Mouse (Mus musculus) Muller cell, postnatal 12 days (primary cell): ENCODE results near the gene Cma2.
"Not testable (repeated sequence)": the region's sequence is repeated elsewhere in the genome, so short reads cannot be mapped to it uniquely, and the experiment has no call there.

ENCODE experiments used
- DNase-seq: peaks from one replicate; pipeline ENCODE4 v3.0.0-alpha.2; 2015; ENCODE audit errors: inconsistent ontology term

Gene Cma2

DNA sequence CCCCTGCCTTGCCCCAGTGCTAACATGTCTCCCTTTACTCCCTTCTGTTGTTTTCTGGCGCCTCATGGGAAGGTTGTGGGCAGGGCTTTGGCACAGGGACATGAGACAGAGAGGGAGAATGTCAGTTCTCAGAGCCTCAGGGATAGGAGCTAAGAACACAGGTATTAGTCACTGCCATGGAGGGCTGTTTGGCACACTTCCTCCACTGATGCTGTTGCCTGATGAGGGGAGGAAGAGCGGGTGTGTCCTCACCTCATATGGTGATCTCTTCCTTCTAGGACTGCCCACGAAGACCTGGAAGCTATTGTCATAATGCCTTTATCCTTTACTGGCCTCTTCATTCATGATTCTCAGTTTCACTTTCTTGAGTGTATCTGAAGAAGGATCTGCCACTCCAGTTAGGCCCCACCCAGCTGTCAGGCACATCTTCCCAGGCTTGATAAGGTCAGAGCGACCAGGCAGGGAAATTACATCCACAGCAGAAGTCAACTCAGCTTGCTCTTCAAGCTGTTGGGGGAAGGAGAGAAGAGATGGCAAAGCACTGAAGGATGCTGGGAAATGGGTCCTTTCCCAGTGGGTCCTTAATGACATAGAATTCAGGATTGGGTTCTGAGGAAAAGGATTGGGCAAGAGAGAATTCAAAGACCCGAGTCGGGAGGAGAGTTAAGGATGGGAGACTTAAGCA lies at the start of gene Cma2:
Gene Cma2, plus strand, starts transcription at position 635 of the 685 bp plus-strand sequence.
- DNase-seq, result no peak

DNA sequence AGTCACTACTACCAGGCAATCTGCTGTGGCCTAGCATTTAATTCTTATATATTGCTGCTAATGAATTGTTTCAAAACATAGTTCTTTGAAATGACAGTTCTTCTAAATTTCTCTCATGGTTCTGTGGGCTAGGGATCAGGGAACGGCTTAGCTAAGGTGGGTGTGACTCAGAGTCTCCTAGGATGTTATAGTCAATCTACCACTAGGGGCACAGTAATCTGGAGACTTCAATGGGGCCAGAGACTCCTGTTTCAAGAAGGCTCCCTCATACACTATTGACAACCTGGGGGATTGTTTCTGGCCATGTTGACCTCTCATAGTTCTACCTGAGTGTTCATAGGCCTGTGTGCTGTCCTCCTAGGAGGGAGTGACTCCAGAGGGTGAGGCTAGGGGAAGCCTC lies 45.3 kb upstream of the Cma2 start:
- DNase-seq, result no peak

DNA sequence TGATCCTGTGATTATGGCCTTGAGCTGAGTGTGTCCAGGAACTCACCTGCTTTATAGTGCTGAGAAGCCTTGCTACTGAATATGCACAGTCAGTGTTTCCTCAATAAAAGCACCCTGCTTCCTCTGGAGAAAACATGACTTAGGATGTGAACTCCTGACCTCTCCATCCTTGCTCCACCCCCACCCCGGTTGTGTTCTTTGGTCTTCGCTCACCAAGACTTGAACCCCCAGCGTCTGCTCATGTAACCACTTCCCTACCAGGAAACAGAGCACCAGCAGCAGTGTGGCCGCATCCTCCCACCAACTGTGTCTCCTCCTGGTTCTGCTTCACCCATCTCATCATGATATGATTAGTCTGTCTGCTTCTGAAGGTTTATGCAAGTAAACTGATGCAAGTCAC lies 37.4 kb upstream of the Cma2 start:
- DNase-seq, result no peak

DNA sequence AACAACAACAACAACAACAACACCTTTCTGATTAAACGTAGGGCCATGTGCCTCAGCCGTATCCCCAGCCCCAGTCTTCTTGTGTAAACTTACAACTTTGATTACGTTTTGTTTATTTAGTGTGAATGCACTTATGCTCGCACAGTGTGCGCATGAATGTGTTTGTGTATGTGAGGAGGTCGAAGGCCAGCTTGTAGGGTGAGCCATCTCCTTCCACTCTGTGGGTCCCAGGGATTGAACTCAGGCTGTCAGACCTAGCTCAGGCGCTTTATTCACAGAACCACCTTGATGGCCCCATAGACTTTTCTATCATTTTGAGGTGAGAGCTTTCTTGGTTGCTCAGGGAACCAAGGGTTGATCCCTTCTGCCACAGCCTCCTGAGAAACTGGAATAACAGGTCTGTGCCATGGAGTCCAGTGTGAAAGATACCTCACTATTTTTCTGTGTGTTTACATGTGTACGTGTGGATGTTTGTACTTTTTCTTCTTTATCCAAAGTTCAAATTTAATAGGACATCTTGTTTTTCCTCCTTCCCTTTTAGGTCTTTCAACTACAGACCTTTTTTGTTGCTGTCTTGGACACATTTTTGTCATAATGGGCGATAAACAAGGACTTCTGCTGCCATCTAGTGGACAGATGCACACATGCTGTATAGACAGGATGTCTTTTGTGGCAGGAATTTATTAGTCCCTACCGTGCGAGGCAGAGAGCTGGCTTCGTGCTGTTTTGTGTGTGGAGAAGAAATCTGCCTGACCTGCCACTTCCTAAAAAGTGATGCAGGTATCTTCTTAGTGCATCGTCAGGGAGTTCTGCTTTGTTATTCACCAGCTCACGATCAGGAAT lies 32.3 kb upstream of the Cma2 start:
- DNase-seq, result peak; percentile 61

DNA sequence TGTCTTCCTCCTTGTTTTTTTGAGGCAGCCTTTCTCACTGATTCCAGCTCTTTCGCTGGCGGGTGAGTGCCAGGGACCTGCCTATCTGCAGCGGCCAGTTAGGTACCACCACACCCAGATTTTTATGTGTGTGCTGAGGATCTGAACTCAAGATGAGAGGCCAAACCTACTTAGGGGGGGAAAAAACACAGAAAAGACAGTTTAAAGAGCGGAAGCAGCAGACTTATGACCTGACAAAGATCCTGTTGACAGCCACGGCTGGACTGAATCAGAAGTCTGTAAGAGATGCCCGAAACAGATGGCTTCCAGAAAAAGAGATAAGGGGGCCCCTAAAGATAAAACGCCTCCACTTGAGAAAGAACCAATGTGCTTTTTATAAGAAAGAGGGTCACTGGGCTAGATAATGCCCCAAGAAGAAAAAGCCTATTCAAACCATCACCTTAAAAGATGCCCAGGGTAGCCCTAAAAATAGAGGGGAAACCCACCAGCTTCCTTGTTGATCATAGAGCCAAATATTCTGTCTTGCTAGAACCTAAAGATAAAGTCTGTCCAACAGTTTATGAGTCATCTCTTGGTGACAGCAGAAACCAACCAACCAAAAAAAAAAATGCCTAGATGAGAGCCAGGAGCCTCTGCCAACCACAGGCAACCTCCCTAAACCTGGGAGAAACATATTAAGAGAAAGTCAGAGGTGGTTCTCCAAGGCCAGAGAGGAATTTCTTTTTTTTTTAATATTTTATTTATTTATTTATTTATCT lies 28.1 kb upstream of the Cma2 start:
- no peak for DNase-seq

DNA sequence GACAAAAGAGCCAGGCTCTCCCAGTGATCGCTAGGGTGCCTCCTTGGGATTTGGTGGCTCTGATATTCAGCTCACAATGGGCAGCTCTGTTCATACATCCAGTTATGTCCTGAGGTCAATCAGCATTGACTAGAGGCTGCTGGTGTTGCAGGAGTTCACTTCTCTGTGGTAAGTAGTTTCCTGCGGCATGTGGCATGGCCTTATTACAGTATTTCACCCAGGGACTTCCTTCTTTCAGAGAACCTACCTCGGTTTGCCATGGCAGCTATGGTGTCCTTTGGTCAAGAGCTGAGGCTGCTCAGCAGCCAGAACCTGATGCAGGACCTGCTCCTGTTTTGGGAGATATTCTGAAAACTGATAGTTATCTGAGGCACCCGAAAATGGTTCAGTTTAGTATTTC lies 23.9 kb upstream of the Cma2 start:
- no peak for DNase-seq

DNA sequence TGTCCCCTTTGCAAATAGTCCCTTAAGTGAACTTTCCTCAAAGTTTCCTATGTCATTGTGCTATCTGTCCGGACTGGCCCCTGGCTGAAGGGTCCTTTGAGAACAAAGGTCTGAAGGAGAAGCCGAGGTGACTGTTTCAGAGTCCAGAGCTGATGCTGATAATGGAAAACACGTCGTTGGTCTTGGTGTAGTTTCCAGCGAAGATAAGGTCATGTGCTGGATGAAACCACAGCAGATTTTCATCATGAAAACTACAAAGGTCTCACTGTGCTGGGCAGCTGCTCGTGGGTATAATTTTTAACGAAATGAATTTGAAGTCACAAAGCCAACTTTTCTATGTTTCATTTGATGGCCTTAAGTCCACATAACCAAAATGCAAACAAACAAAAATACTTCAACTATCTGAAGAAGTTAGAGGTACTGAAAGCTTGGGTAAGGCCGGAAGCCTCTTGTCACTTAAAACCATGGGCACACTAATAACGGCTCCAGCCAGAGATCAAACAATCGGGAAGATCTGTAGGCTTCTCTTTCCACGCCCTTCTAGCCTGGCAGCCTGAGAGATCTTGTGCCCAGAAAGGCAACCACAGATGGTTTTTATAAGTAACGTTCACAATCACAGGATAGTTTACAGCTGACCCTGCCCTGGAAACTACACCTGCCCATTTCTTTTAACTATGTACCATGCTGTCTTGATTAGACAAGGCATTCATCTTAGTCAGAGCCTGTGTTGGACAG lies 21.4 kb upstream of the Cma2 start:
- no peak for DNase-seq

DNA sequence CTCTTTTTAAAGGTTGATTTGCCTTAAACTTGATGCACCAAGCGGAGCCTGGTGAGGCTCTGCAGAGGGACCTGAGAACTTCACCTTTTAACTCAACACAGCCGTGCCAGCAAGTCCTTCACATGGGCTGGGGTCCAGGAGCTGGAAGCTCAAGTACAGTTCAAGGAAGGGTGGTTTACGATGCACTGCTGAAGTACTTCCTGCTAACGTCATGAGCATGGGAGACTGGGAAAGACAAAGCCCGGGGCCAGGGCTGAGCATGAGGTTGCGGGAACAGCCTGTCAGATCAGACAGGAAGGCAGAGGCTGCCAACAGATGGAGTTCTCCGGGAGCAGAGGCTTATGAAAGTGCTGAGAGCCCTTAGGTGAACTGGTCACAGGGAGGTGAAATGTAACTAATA lies 17.2 kb upstream of the Cma2 start:
- DNase-seq, result no peak

DNA sequence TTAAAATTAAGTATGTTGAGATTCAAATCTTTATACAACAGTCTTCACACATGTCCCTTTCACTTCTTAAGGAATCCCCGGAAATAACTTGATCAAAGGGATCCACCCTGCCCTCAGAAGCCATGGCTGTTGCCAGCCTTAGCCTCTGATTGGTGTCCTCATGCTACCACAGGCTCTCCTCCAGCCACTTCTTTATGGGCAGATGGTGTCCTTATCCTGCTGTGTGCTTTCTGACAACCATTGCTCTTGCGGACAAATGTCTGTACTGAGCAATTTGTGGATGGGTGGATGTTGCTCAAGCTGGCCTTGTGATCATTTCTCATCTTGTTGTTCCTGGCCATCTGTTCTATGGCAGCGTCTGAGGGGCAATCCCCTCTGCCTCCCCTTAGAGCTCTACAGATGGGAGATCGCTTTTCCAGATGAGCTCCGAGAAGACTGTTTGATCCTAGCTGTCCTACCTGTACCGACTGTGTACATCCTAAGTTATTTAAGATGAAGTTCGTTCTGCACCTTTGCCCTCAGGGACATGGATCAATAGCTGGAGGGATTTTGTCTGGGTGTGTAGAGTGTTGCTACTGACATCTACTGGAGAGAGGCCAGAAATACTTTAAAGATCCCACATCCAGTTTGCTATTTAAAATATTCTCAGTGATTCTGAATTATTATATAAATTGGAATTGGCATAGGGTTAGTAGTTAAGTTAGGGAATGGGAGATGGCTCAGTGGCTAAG lies 10.5 kb upstream of the Cma2 start:
- no peak for DNase-seq

DNA sequence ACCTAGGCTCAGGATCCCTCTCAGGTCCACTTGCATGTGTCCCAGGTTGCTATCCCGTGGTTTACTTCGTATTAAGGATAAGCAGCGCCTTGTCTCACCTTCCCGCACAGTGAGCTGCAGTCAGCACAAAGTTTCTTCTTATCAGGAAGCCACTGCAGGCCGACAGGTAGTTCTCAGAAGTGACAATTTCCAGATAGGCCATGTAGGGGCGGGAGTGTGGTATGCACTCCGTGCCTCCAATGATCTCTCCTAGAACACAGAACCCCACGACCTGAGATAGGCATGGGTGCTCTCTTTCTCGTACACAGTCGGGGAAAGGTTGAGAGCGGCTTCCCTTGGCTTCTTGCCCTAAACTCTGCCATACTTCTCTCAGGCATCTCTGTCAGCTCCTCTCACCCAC lies 7.2 kb upstream of the Cma2 start:
- no peak for DNase-seq

DNA sequence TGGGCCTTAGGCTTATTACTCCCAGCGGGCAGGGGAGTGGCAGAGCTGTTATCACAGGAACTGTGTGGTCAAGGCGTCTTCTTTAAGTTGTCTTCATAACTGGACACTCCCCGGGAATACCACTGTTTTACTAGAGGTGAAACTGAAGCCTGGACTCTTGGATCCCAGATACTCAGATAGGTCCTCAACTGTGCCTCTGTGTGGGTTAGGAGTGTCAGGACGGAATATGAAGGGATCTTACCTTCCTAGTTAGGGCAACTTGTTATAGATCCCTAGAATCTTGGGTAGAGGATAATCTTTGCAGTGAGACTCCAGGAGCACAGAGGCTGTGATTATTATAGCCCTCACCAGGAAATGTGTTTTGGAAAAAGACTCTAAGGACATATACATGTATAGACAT lies 6.2 kb upstream of the Cma2 start, which contains the start of gene Cma1:
Gene Cma1, minus strand, starts transcription at position 101 of the 400 bp plus-strand sequence.
- DNase-seq, result no peak

DNA sequence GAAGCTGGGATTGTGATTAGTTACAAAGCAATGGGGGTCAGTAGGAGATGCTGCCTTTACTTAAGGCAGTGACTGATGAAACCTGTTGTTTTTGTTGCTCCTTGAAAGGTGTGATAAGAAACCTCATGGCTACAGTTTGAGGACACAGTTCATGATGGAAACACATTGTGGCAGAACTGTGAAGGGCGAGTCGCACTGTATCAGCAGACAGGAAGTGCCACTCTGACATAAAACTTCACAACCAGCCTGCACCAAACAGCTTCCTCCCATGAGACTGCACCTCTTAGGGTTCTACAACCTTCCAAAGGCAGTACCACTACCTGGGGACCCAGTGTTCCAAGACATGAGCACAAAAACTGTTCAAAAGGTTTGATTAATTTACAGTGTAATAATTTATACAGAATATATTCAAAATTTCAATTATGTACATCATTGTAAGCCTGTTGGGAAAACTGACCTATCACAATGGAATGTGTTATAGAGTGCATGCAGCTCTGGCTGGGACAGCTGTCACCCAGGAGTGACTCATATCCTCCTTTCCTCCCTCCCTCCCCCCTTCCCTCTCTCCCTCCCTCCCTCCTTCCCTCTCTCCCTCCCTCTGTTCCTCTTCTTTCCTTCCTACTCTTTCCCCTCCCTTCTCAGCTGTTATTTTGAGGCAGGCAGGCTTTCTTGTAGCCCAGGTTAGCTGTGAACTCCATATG lies 4.4 kb upstream of the Cma2 start:
- DNase-seq, result peak; percentile 53

DNA sequence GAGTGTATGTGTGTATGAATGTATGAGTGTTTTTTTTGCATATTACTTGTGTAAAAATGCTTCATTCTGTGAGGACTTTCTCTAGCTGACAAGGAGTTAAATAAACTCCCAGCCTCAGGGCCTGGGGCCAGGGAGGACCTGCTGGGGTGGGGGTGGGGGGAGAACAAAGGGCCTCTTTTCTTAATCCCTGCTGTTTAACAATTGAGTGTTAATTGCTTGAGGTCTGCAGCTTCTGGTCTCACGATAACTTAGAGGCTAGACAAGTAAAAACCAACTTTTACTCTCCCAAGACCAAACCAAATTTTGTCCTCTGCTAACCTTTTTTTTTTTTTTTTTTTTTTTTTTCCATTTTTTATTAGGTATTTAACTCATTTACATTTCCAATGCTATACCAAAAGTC lies 12.5 kb downstream of the Cma2 start:
- peak; percentile 67 for DNase-seq

DNA sequence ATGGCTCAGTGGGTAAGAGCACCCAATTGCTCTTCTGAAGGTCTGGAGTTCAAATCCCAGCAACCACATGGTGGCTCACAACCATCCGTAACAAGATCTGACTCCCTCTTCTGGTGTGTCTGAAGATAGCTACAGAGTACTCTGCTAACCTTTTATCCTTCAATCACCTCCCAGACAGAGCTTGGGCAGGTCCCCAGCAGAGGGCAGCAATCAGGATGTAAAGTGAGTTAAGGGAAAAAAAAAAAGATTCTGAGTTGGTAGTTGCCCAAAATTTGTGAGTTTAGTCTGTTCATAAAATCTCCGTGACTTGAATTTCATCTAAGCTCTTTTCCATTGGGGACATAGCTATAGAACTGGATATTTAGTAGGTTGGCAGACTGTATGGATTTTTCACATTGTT lies 13.1 kb downstream of the Cma2 start:
- not testable (repeated sequence) for DNase-seq

DNA sequence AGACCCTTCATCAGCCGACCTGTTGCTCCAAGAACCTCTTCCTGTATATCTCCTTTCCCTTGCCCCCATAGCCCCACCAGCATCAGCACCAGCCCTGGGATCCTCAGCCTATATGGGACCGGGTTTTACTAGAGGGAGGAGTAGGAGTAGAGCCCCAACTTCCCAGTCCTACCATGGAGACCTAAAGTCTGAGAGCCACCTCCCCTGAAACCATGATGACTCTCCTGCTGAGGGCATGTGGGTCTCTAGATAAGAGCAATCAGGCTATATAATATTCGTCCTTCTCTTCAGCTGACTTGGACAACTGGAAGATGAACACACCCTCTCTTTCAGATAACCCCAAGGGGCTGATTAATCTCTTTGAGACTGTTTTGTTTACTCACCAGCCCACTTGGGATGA lies 36.7 kb downstream of the Cma2 start:
- not testable (repeated sequence) for DNase-seq

DNA sequence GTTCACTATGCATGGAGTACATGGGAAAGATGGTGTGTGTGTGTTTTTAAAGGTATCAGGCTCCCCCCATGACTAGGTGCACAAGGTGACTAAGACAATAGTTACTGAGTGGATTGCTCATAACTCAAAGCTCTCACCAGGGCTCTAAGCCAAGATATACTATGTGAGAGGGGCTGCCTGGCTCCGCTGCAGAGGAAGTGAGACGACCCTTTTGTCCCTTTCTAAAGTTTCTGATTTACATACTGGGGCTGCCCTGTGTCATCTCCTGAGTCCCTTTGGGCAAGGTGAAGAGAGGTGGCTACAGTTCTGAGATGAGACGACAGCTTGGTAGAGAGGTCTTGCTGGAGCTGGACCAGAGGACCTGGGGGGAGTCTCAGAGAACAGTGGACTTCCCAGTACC lies 62.4 kb downstream of the Cma2 start:
- DNase-seq, result no peak

DNA sequence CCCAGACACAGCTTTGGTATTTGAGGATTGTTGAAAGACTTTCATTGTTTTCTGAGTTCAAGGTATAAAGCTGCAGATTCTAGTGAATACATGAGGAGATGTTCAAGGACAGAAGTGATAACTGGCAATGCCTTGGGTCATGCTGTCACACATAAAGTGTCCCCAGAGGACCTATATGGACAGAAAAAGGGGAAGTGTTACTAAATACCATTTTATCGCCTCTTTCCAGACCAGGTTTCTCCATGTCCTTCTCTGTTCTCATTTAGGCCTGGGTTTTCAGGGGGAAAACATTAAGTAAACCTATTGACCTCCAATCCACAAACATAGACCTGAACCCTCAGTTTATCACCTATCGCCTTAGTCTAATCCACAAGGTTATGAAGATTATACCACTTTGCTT lies 63.1 kb downstream of the Cma2 start:
- DNase-seq, result no peak

DNA sequence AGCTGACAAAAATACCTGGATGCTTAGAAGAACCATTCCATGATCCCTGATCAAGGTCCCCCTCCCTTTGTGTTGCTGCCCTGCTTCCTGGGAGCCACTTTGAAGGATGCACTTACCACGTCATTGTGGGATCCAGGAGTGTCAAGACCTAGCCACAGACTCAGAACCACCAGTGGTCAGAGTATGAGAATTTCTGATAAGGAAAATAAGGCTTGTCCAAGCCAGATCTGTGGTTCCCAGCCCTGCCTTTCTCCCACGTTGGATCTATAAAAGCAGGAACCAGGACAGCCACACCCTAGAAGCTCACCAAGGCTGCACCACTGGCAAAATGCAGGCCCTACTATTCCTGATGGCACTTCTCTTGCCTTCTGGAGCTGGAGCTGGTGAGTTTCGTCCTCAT lies 66.9 kb downstream of the Cma2 start, which contains the start of gene Mcpt1:
Gene Mcpt1, plus strand, starts transcription at position 301 of the 400 bp plus-strand sequence.
- not testable (repeated sequence) for DNase-seq

DNA sequence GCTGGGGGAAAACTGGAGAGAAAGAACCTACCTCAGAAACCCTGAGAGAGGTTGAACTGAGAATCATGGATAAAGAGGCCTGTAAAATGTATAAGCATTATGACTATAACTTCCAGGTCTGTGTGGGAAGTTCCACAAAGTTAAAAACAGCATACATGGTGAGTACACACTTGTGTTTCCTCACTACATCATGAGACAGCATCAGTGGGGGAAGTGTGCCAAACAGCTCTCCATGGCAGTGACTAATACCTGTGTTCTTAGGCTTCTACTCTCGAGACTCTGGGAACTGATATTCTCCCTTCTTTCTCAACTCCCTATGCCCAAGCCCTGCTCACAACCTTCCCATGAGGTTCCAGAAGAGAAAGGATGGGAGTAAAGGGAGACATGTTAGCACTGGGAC lies 68.7 kb downstream of the Cma2 start:
- no peak for DNase-seq

DNA sequence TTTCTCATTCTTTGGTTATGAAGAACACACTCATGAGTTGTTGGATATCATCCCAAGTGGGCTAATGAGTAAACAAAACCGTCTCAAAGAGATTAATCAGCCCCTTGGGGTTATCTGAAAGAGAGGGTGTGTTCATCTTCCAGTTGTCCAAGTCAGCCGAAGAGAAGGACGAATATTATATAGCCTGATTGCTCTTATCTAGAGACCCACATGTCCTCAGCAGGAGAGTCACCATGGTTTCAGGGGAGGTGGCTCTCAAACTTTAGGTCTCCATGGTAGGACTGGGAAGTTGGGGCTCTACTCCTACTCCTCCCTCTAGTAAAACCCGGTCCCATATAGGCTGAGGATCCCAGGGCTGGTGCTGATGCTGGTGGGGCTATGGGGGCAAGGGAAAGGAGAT lies 70.5 kb downstream of the Cma2 start:
- not testable (repeated sequence) for DNase-seq
